29 mouse cellular contexts compared by ENCODE assay signal in genomic region chr13:51227836-51228235, GRCm38 (mm10). TPM values are rescaled to one million over a fixed set of nuclear protein-coding genes. Genes with fewer than 3 reads are reported as not detected.
"Had no signal": no experiment of that assay in that cellular context is flagged by ENCODE, and none has a peak within 500 bp of the region (broad histone marks: within the 10 kb centered on the region; RNA-seq: fewer than 3 reads in every experiment).

No protein-coding gene starts in this region.

- H3K9ac ChIP-seq: heart, embryonic 13.5 days; heart, embryonic 15.5 days; hindbrain, embryonic 13.5 days; hindbrain, embryonic 15.5 days; kidney, embryonic 15.5 days; limb, embryonic 12.5 days; liver, embryonic 13.5 days; liver, embryonic 15.5 days; liver, postnatal 0 days had no signal

- H3K4me1 ChIP-seq: liver, embryonic 13.5 days; liver, embryonic 15.5 days had no signal

- H3K9me3 ChIP-seq: heart, embryonic 15.5 days; hindbrain, embryonic 13.5 days; hindbrain, embryonic 15.5 days; kidney, embryonic 15.5 days; limb, embryonic 12.5 days; liver, embryonic 15.5 days had no signal

- H3K4me2 ChIP-seq: heart, embryonic 11.5 days; heart, embryonic 13.5 days; heart, embryonic 15.5 days; hindbrain, embryonic 13.5 days; hindbrain, embryonic 15.5 days; kidney, embryonic 15.5 days; limb, embryonic 12.5 days; liver, embryonic 11.5 days; liver, embryonic 13.5 days; liver, embryonic 15.5 days had no signal

- H3K27me3 ChIP-seq: heart, embryonic 13.5 days; heart, embryonic 15.5 days; hindbrain, embryonic 13.5 days; hindbrain, embryonic 15.5 days; kidney, embryonic 15.5 days; limb, embryonic 12.5 days; liver, embryonic 13.5 days; liver, embryonic 15.5 days had no signal

- DNase-seq: gastrocnemius, postnatal 14 days; gastrocnemius, postnatal 36 days; heart, adult 2 months; heart, postnatal 14 days; heart, postnatal 36 days; kidney, adult 11 months; kidney, adult 2 months; kidney, postnatal 14 days; kidney, postnatal 36 days; layer of hippocampus, adult 9-11 months; layer of hippocampus, postnatal 36 days; left cerebral cortex, postnatal 4 days; liver; liver, embryonic 13.5 days; liver, postnatal 0 days had no signal

- H3K4me3 ChIP-seq: heart, adult 2 months; heart, embryonic 13.5 days; heart, embryonic 15.5 days; hindbrain, embryonic 13.5 days; hindbrain, embryonic 15.5 days; kidney, embryonic 15.5 days; limb, embryonic 12.5 days; liver, embryonic 13.5 days; liver, embryonic 15.5 days had no signal

- H3K27ac ChIP-seq: heart, adult 2 months; heart, embryonic 13.5 days; heart, embryonic 15.5 days; hindbrain, embryonic 13.5 days; hindbrain, postnatal 0 days; kidney, embryonic 15.5 days; kidney, postnatal 0 days; limb, embryonic 12.5 days; liver, embryonic 13.5 days; liver, embryonic 15.5 days had no signal

- ATAC-seq: hindbrain, postnatal 0 days; intestine, embryonic 16.5 days; liver, postnatal 0 days had no signal

- H3K36me3 ChIP-seq: heart, embryonic 13.5 days; heart, embryonic 15.5 days; hindbrain, embryonic 13.5 days; hindbrain, embryonic 15.5 days; kidney, embryonic 15.5 days; limb, embryonic 12.5 days; liver, embryonic 13.5 days; liver, embryonic 15.5 days had no signal

RNA-seq across cellular contexts. Expression of gene Nxnl2, which starts 57.0 kb away (rescaled TPM):
- total RNA-seq: gastrocnemius, adult 18-20 months; gastrocnemius, adult 8-10 months had no signal
- polyA plus RNA-seq: liver, embryonic 13.5 days had no signal
